Mouse (Mus musculus): ENCODE results near the gene Fam222b.

Fam222b gene

GRCm38 (mm10) chr11:78164924-78165760, 70.7 kb downstream of the Fam222b start, which contains the start of gene Traf4:
TSS of gene Traf4 (minus strand) at chr11:78165589.
- peak; percentile 91 for DNase-seq (ENCODE audit: low read depth, low spot score)

DNA sequence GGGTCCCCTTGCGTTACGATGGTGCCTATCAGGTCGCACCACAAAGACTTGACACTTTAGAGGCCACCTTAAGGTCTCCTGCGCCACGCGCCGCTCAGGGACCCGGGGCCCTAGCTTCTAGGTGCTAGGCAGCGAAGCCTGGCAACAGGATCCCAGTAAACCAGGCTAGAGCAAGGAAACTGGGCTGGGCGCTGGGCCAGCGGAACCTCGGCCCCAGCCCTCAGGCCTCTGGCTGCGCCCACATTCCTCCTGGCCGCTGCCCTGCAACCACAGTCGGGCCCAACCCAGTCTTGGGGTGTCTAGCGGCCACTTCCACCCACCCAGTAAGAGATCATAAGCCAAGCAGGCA, 71.3 kb downstream of the Fam222b start:
- DNase-seq (ENCODE audit: low read depth, low spot score), result no peak

GRCm38 (mm10) chr11:78166161-78166560, 71.7 kb downstream of the Fam222b start:
- no peak for DNase-seq (ENCODE audit: low read depth, low spot score)

GRCm38 (mm10) chr11:78166640-78167039, 72.2 kb downstream of the Fam222b start:
- DNase-seq (ENCODE audit: low read depth, low spot score), result no peak

DNA sequence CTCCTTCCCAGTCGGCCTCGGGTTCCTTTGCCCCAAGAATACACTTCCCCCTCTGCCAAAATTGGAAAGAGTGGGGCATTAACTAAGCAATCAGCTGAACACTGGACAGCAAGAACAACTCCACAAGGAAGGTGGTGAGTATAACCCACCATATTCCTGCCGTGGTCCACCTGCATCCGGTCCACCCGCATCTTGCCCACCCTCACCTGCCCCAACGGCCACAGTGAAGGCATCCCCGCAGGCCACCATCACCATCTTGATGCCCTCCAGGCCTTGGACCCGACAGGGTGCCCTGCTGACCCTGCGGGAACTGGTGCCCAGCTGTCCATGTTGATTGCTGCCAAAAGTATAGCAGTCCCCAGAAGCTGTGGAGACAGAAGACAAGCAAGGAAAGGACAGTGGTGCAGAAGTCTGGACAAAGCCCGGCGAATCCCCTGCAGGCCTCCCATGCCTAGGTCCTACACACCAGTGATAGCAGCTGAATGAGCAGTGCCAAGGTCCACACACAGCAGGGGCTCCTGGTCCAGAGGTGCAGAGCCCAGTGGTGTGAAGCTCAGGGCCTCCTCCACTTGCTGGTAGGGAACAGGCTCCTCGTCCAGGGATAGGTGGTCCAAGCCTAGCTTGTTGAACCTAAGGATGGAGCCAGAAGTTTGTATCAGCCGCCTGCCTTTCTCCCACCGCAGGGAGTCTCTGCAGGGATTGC, 72.9 kb downstream of the Fam222b start:
- DNase-seq (ENCODE audit: low read depth, low spot score), result no peak

DNA sequence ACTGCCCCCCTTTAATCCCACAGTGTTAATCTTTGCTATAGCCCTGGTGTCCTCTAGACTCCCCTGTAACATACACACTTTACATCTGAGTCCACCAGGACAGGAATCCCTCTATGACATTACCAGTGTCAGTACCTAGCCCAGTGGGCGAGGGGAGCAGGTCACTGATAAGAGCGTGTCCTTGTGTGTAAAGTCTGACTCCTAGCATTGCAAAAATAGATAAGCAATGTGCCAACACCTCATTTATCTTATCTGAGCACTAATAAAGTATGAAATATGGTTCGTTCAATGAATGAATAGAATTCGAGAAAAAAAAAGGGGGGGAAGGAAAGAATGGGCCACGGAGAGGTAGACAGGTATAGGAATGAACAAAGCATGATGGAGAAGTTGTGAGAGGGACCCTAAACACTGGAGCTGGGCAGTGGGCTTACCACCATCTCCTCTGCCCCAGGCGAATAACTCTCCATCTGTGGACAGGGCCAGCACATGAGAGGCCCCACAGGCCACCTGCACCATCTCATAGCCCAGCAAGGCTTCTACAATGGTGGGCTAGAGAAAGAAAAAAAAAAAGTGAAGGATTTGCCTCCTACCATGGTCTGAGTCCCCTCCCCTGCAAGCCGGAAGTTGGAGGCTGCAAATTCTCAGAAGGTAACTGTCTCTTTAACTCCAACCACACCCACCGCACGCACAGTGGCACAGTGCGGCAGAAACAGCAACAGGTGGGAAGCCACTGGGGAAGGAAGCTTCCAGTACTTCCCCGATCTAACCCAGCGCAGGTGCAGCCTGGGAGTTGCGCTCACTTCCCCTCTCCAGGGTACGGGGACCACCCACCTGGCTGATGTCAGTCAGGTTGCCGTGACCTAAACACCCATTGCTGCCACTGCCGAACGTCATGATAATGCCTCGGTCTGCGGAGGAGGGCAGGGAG, 74.3 kb downstream of the Fam222b start:
- DNase-seq (ENCODE audit: low read depth, low spot score), result peak; percentile 80

DNA sequence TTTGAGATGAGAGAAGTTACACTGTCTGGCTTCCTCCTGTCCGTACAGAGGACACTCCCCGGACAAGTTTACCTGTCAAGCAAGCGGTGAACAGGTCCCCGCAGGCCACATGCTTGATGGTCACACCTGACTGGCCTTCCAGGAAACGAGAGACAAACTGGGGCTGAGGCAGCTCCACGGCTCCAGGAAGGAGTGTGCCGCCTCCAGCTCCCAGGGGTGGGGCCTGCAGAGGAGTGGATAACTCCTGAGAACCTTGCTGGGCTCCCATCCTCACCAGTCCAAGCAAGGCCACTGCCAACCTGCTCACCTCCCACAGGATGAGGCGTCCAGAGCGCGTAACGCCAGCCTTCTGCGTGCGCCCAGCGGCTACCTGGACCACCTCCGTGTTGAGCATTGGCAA, 75.8 kb downstream of the Fam222b start:
- DNase-seq (ENCODE audit: low read depth, low spot score), result no peak

GRCm38 (mm10) chr11:78171328-78171727, 76.9 kb downstream of the Fam222b start:
- peak; percentile 63 for DNase-seq (ENCODE audit: low read depth, low spot score)

- DNase-seq (ENCODE audit: low read depth, low spot score), result no peak
These were observed 77.7 kb downstream of the Fam222b start for GRCm38 (mm10) chr11:78172034-78172747.

- no peak for DNase-seq (ENCODE audit: low read depth, low spot score)
These were observed 78.4 kb downstream of the Fam222b start for GRCm38 (mm10) chr11:78172748-78173383.

DNA sequence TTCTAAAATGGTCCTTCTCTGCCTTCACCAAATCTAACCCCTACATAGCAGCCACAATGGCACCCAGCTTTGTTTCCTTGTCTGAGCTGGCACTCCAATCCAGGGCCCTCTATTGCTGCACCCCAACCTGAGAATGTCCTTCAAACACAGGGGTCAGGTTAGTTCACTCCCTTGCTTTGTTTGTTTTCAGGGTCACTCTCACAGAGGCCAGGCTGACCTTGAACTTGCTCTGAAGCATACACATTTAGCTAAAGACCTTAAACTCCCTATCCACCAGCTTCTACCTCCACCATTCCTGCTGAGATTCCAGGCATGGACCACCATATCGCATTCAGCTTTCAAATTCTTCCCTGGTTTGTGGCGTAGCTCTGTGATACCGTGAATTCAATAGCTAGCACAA, 80.0 kb downstream of the Fam222b start:
- DNase-seq (ENCODE audit: low read depth, low spot score), result no peak

- DNase-seq (ENCODE audit: low read depth, low spot score), result no peak
These were observed 81.4 kb downstream of the Fam222b start for GRCm38 (mm10) chr11:78175771-78176401.

DNA sequence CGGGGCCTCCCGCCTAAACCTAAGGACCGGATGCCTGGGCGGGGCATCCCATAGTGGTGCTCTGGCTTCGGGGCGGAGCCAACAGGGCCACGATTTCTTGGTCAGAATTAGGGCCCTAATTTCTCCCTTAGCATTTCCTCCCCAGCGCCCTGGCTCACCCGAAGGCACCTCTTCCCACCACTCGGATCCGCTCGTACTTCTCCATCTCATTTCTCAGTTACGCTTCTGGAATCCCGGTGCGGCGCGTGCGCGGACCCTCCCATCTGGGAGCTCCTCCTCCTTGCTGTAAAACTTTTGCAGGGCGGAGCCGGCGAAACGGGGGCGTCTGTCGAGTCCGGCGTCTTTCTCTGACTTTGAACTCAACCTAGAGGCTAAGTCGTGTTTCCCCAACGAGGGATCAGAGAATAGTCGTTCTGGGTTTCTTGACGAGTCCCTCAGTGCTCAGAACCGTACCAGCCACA, 82.0 kb downstream of the Fam222b start, which contains the start of the genes Nek8 and Tlcd1:
TSS of gene Nek8 (minus strand) at position 274 of the 461 bp plus-strand sequence.
TSS of gene Tlcd1 (plus strand) at position 310 of the 461 bp plus-strand sequence.
- peak; percentile 95 for DNase-seq (ENCODE audit: low read depth, low spot score)

- peak; percentile 77 for DNase-seq (ENCODE audit: low read depth, low spot score)
These were observed 82.5 kb downstream of the Fam222b start for GRCm38 (mm10) chr11:78176905-78177331.

GRCm38 (mm10) chr11:78177437-78177836, 83.0 kb downstream of the Fam222b start:
- no peak for DNase-seq (ENCODE audit: low read depth, low spot score)

GRCm38 (mm10) chr11:78177903-78178858, 83.7 kb downstream of the Fam222b start:
- DNase-seq (ENCODE audit: low read depth, low spot score), result peak; percentile 93

- peak; percentile 35 for DNase-seq (ENCODE audit: low read depth, low spot score)
These were observed 84.5 kb downstream of the Fam222b start for GRCm38 (mm10) chr11:78178859-78179437.

- DNase-seq (ENCODE audit: low read depth, low spot score), result no peak
These were observed 85.1 kb downstream of the Fam222b start for GRCm38 (mm10) chr11:78179438-78179999.

Data from CD4-positive, CD25-positive, alpha-beta regulatory T cell, adult 2 months (primary cell).